Mouse (Mus musculus): ENCODE results near the gene Aldh9a1. TPM values are rescaled to one million over a fixed set of nuclear protein-coding genes. Genes with fewer than 3 reads are reported as not detected.

Aldh9a1 gene
- polyA plus RNA-seq, 1 experiment from 2014 or later: 72.7 TPM

DNA sequence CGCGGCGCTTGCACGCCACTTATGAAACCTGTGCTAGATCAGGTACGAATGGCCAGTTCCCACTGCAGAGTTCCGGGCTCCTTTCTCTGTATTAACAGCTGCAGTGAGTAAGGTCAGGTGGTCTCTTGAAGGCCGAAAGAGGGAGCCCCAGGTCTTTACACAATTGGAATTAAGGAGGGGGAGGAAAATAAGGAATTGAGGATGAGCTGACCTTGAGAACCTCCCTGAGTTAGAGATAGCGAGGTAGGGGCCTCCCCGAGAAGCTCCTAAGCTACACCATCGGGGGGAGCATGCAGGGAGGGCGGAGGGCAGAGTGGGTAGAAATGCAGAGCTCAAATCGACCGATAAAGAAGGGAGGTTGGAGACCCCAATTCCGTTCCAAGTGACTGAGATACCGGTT, 43.5 kb downstream of the Aldh9a1 start:
- Histone ChIP-seq H3K4me1 (replicated peaks) (peaks cover 55% of the 10 kb centered on the region), H3K9me3 (replicated peaks) (no peaks in the 10 kb centered on the region), H3K4me3 (replicated peaks) (peak overlapping the region; percentile 79), H3K36me3 (replicated peaks) (peaks cover 29% of the 10 kb centered on the region), H3K4me2 (peak overlapping the region; percentile 79), H3K27me3 (peaks cover 20% of the 10 kb centered on the region), H3K9ac (peak overlapping the region; percentile 83), H3K27ac (replicated peaks) (peak overlapping the region; percentile 93)
- peak; percentile 55 for ATAC-seq (ENCODE audit: insufficient read depth)
- under 1% methylated on average over 15 of the region's 15 CpGs for WGBS (ENCODE audit: insufficient replicate concordance)

DNA sequence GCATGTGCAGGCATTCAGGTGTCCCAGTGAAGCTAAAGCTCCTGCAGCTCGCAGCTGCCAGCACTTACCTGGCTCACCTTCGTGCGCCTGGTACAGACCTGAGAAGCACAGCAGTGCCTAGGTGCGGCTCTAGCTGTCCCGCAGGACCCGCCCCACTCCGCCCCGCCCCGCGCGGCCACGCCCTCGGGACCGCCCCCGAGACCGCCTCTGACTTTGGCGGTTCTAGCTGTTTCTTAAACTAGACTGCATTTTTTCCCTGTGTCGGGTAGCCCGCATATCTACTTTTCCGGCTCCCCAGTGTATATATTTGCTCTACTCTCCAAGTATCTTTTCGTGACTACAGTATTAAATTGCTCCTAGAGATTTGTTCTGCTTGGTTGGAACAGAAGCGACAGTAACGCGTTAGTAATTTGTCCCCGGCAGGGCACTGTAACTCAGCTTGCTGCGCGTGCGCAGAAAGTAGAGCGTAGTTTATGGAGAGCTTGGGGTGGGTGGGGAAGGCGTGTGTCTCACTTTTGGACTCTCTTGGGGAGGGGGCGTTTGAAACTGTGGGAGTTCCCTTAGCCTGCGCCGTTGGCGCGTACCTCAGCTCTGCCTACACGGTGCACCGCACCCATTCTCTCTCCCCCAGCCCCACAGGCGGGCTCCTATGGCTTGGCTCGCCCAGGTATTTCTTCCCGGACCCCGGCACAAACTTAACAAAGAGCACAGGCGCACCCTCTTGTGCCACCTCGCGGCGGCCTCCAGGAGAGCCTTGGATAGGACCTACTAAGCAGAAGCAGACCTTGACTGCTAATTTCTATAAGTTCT, 44.1 kb downstream of the Aldh9a1 start, which contains the start of gene Mgst3:
TSS of gene Mgst3 (minus strand) at position 159 of the 810 bp plus-strand sequence.
- Histone ChIP-seq H3K27ac (replicated peaks) (peak within 1 kb of the TSS; percentile 93), H3K4me2 (peak within 1 kb of the TSS; percentile 79)
- ATAC-seq (ENCODE audit: insufficient read depth): peak; percentile 91

DNA sequence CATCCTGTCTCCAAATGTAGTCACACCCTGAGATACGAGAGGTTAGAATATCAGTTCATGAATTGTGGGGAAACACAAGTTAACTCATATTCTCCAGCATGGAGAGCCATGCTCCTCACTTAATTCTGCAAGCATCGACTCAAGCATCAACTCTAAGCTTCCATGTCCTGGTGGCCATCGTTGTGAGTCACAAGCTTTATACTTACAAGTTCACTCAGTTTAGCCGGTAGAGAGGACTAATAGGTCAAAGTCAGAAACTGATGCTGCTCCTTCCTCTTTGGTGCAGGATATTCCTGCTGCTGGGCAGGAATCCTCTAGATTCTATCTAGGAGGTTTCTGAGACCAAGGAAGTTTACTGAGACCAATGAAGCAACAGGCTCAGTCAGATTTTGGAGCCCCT, 55.4 kb downstream of the Aldh9a1 start:
- H3K4me3 ChIP-seq (replicated peaks): no peak overlapping the region
- H3K27me3 ChIP-seq: peaks cover 70% of the 10 kb centered on the region
- H3K27ac ChIP-seq (replicated peaks): no peak overlapping the region
- H3K9ac ChIP-seq: no peak overlapping the region
- no peaks in the 10 kb centered on the region for H3K9me3 ChIP-seq (replicated peaks)
- 59% methylated on average over 4 of the region's 4 CpGs for WGBS (ENCODE audit: insufficient replicate concordance)
- no peaks in the 10 kb centered on the region for H3K4me1 ChIP-seq (replicated peaks)
- no peak for ATAC-seq (ENCODE audit: insufficient read depth)
- H3K36me3 ChIP-seq (replicated peaks): no peaks in the 10 kb centered on the region
- H3K4me2 ChIP-seq: no peak overlapping the region

More for the DNA sequence above, 44.1 kb downstream of the Aldh9a1 start, which contains the start of gene Mgst3:
- H3K4me3 ChIP-seq (replicated peaks): peak within 1 kb of the TSS; percentile 79
- H3K4me1 ChIP-seq (replicated peaks): peaks cover 49% of the 10 kb centered on the region
- H3K36me3 ChIP-seq (replicated peaks): peaks cover 23% of the 10 kb centered on the region
- H3K27me3 ChIP-seq: peaks cover 20% of the 10 kb centered on the region
- H3K9me3 ChIP-seq (replicated peaks): no peaks in the 10 kb centered on the region
- H3K9ac ChIP-seq: peak within 1 kb of the TSS; percentile 83
- under 1% methylated on average over 45 of the region's 45 CpGs for WGBS (ENCODE audit: insufficient replicate concordance)

DNA sequence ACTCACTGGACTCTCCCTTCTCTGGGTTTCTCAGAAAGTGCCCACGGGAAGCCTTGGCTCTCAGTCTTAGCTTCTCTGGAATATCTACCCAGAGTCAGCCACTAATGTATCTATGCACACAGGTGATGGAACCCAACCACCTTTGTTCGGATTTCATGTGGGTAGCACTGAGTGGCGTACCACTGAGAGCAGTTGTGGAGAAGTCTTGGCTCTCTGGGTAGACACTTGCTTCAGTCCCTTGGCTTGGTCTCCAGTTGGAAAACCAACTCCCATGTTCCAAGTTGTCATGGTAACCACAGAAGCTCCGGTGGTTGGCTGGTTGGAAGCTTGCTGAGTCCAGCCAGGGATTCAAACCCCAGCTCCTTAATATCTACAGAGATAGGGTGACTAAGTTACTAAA, 59.8 kb downstream of the Aldh9a1 start:
- H3K4me1 ChIP-seq (replicated peaks): no peaks in the 10 kb centered on the region
- ATAC-seq (ENCODE audit: insufficient read depth): no peak
- H3K9me3 ChIP-seq (replicated peaks): no peaks in the 10 kb centered on the region
- no peak overlapping the region for H3K27ac ChIP-seq (replicated peaks)
- H3K27me3 ChIP-seq: peaks cover 69% of the 10 kb centered on the region
- no peak overlapping the region for H3K4me2 ChIP-seq
- no peaks in the 10 kb centered on the region for H3K36me3 ChIP-seq (replicated peaks)
- WGBS (ENCODE audit: insufficient replicate concordance): 64% methylated on average over 4 of the region's 4 CpGs
- no peak overlapping the region for H3K4me3 ChIP-seq (replicated peaks)
- no peak overlapping the region for H3K9ac ChIP-seq

DNA sequence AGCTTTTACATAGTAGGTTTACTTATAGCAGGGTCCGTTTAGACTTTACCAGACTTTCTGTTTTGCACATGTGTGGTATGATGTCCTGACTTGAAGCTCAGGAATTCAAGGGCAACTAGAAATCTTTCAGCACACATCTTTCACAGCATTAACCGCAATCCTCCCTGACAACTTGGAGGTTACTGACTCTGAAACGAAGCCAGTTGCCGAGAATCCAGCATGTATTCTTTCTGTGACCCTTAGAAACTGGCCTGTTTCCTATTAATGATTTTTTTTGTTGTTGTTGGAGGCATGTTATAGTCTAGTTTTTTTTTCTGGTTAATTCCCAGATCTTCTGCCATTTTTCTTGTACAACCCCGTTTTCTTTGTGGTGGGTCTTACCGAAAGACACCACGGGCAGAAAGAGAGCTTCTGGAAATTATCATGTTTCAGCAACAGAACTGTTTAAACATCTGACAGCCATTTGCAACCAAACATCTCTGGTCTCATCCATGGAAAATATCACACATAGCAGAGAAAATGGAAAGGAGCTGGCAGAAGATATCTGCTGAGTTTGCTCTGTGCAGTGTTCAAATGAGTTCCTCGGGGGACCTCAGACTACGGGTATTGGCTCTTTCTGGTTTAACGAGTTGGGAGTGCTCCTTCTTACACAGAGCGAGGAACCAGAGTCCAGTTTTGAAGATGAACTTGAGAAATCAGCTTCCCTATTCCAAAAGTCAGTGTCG, 62.4 kb downstream of the Aldh9a1 start:
- WGBS (ENCODE audit: insufficient replicate concordance): 57% methylated on average over 12 of the region's 12 CpGs
- Histone ChIP-seq H3K4me2 (no peak overlapping the region), H3K27ac (replicated peaks) (no peak overlapping the region), H3K36me3 (replicated peaks) (no peaks in the 10 kb centered on the region), H3K4me1 (replicated peaks) (no peaks in the 10 kb centered on the region), H3K9ac (no peak overlapping the region), H3K9me3 (replicated peaks) (no peaks in the 10 kb centered on the region), H3K27me3 (peaks cover 48% of the 10 kb centered on the region), H3K4me3 (replicated peaks) (no peak overlapping the region)
- no peak for ATAC-seq (ENCODE audit: insufficient read depth)

DNA sequence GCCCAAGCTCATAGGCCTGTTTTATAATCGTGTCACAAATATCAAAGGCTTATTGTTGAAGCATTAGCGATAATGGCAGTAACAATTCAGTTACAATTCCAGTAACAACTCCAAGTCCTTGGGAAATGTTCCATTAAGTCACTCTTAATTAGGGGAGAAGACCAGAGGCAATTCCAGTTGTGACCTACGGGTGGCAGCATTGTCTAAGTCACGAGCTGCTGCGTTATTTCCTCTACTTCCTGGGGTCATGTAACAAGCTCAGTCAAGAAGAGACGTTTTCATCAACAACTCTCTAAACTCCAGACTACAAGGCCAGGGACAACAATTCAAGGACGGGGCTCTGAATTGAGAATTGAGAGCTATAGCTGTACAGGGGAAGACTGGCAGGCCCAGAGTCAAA, 65.1 kb downstream of the Aldh9a1 start:
- no peak overlapping the region for H3K4me3 ChIP-seq (replicated peaks)
- no peak overlapping the region for H3K9ac ChIP-seq
- WGBS (ENCODE audit: insufficient replicate concordance): under 1% methylated on average over 7 of the region's 7 CpGs
- no peaks in the 10 kb centered on the region for H3K4me1 ChIP-seq (replicated peaks)
- peaks cover 21% of the 10 kb centered on the region for H3K27me3 ChIP-seq
- ATAC-seq (ENCODE audit: insufficient read depth): no peak
- no peaks in the 10 kb centered on the region for H3K36me3 ChIP-seq (replicated peaks)
- H3K9me3 ChIP-seq (replicated peaks): no peaks in the 10 kb centered on the region
- no peak overlapping the region for H3K27ac ChIP-seq (replicated peaks)
- no peak overlapping the region for H3K4me2 ChIP-seq

Small RNAs within 50 kb of the gene (microRNA-seq; reads per million reads assigned to microRNA genes)
- gene Gm25911: 2.0 reads per million

Other genes starting within 250 kb of the Aldh9a1 start
- gene Uck2, start 64.7 kb upstream of the Aldh9a1 start, polyA plus RNA-seq (2015; fragmentation: Nextera tagmentation; extraction: Ambion mirVana): 30.9 and 36.0 TPM in 2 replicates
- gene Tmco1, start 41.6 kb upstream of the Aldh9a1 start, polyA plus RNA-seq (2015; fragmentation: Nextera tagmentation; extraction: Ambion mirVana): 55.0 and 55.3 TPM in 2 replicates
- 392 and 404 TPM in 2 replicates for gene Mgst3, start 43.9 kb downstream of the Aldh9a1 start, polyA plus RNA-seq (2015; fragmentation: Nextera tagmentation; extraction: Ambion mirVana)
- gene Lrrc52, start 116.8 kb downstream of the Aldh9a1 start, polyA plus RNA-seq (2015; fragmentation: Nextera tagmentation; extraction: Ambion mirVana): not detected in 2 replicates
- 0.35 and 0.51 TPM in 2 replicates for gene Rxrg, start 248.4 kb downstream of the Aldh9a1 start, polyA plus RNA-seq (2015; fragmentation: Nextera tagmentation; extraction: Ambion mirVana)

All from liver, embryonic 15.5 days (tissue).